ENCODE assay signal across 8 mouse cellular contexts in the genomic region with DNA sequence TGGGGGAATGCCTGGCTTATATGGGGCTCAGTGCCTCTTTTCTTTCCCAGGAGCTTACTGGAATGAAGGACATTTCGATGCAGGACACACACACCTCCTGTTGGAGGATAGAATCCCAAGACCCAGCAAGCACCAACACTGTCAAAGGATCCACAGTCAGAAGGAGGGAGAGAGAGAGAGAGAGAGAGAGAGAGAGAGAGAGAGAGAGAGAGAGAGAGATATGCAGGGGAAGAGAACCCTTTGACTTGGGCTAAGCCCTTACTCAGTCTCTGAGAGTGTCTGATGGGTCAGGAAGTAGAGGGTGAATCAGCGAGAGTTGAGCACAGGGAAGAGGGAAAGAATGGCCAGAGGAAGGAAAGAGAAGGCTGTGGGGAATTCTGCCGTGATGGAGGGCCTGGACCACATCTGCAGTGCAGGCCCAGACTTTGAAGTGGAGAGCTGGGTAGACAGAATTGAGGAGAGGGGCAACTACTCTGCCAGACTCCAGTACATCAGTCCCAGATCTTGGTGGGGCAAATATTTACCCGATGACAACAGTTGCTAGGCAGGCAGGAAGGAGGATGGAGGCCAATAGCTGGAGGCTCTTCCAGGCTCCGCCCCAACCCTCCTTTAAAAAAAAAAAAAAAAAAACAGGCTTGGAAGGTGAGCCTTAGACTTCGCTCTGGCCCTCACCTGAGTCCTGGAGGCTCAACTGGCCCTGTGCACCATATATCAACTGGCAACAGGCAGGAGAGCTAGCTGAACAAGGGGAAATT. TPM values are rescaled to one million over a fixed set of nuclear protein-coding genes. Genes with fewer than 3 reads are reported as not detected.
DNase-seq lines count a peak whose midpoint lies in the region; ATAC-seq and TF ChIP-seq lines count a peak whose summit lies in the region.
"Had no signal": no experiment of that assay in that cellular context is flagged by ENCODE, and none has a peak within 500 bp of the region (broad histone marks: within the 10 kb centered on the region; RNA-seq: fewer than 3 reads in every experiment).

No protein-coding gene starts in this region.

- 48% methylated on average over 6 of the region's 6 CpGs for WGBS in liver, embryonic 11.5 days
- WGBS in liver, embryonic 12.5 days (ENCODE audit: insufficient replicate concordance) = 44% methylated on average over 6 of the region's 6 CpGs
- 38% methylated on average over 6 of the region's 6 CpGs for WGBS in intestine, embryonic 16.5 days

- TF ChIP-seq POLR2A in brain, embryonic 14.5 days (IDR thresholded peaks at IDR 0.05; ENCODE audit: borderline replicate concordance, extremely low read depth, insufficient read depth, insufficient read length, poor library complexity, severe bottlenecking) = no peak

- TF ChIP-seq CTCF in brain, embryonic 14.5 days (IDR thresholded peaks at IDR 0.05; ENCODE audit: borderline replicate concordance, extremely low read depth, insufficient read depth, insufficient read length) = no peak

- H3K9ac ChIP-seq in liver, embryonic 11.5 days (ENCODE audit: low read depth, low read length) = no peak overlapping the region
- H3K9ac ChIP-seq in liver, embryonic 12.5 days = no peak overlapping the region
- H3K9ac ChIP-seq in intestine, embryonic 16.5 days (ENCODE audit: low read depth, low read length) = peak overlapping the region; percentile 37
- H3K9ac ChIP-seq: liver, embryonic 15.5 days had no signal

- H3K27ac ChIP-seq in liver, embryonic 11.5 days (ENCODE audit: low read depth, low read length) = no peak overlapping the region
- H3K27ac ChIP-seq in liver, embryonic 12.5 days = no peak overlapping the region
- H3K27ac ChIP-seq in intestine, embryonic 16.5 days (ENCODE audit: low read length) = peak overlapping the region; percentile 78
- H3K27ac ChIP-seq: liver, embryonic 15.5 days had no signal

- H3K36me3 ChIP-seq in liver, embryonic 11.5 days (ENCODE audit: control insufficient read depth, insufficient read depth, low read length) = no peaks in the 10 kb centered on the region
- H3K36me3 ChIP-seq in liver, embryonic 12.5 days = no peaks in the 10 kb centered on the region
- no peaks in the 10 kb centered on the region for H3K36me3 ChIP-seq in intestine, embryonic 16.5 days (ENCODE audit: control insufficient read depth, insufficient read depth, low read length)
- H3K36me3 ChIP-seq in splenic B cell, adult 2 months (ENCODE audit: control insufficient read depth, insufficient read depth, low read length, poor library complexity, severe bottlenecking) = no peaks in the 10 kb centered on the region
- H3K36me3 ChIP-seq: liver, embryonic 15.5 days had no signal

- no peak for DNase-seq in liver, embryonic 11.5 days (ENCODE audit: low spot score)
- peak; percentile 49 for DNase-seq in brain, embryonic 14.5 days (ENCODE audit: low read depth)
- peak; percentile 49 for DNase-seq in splenic B cell, adult 2 months (ENCODE audit: low read depth, low spot score)
- no peak for DNase-seq in right cerebral cortex, postnatal 10 days (ENCODE audit: low spot score in 2 of 2)
- DNase-seq in thymus, postnatal 0 days (ENCODE audit: low spot score) = no peak

- no peaks in the 10 kb centered on the region for H3K27me3 ChIP-seq in liver, embryonic 11.5 days (replicated peaks; ENCODE audit: control insufficient read depth, insufficient read depth, low read length)
- H3K27me3 ChIP-seq in liver, embryonic 12.5 days (replicated peaks) = peaks cover 20% of the 10 kb centered on the region
- no peaks in the 10 kb centered on the region for H3K27me3 ChIP-seq in intestine, embryonic 16.5 days (replicated peaks; ENCODE audit: control insufficient read depth, insufficient read depth, low read length)
- H3K27me3 ChIP-seq in splenic B cell, adult 2 months (ENCODE audit: control insufficient read depth, insufficient read depth, low read length, poor library complexity, severe bottlenecking) = no peaks in the 10 kb centered on the region

- no peaks in the 10 kb centered on the region for H3K9me3 ChIP-seq in liver, embryonic 11.5 days (ENCODE audit: control insufficient read depth, low read length)
- H3K9me3 ChIP-seq in liver, embryonic 12.5 days (replicated peaks) = no peaks in the 10 kb centered on the region
- no peaks in the 10 kb centered on the region for H3K9me3 ChIP-seq in intestine, embryonic 16.5 days (ENCODE audit: control insufficient read depth, low read length)
- H3K9me3 ChIP-seq: liver, embryonic 15.5 days had no signal

- peaks cover 46% of the 10 kb centered on the region for H3K4me1 ChIP-seq in liver, embryonic 11.5 days (replicated peaks; ENCODE audit: control insufficient read depth, insufficient read depth, low read length)
- peaks cover 71% of the 10 kb centered on the region for H3K4me1 ChIP-seq in liver, embryonic 12.5 days
- H3K4me1 ChIP-seq in intestine, embryonic 16.5 days (ENCODE audit: control insufficient read depth, insufficient read depth, low read length) = peaks cover 48% of the 10 kb centered on the region

- peak overlapping the region; percentile 6; the same call in 1 of the 2 replicates for H3K4me2 ChIP-seq in liver, embryonic 11.5 days
- no peak overlapping the region for H3K4me2 ChIP-seq in liver, embryonic 12.5 days
- H3K4me2 ChIP-seq in intestine, embryonic 16.5 days (ENCODE audit: low read depth, low read length) = no peak overlapping the region
- H3K4me2 ChIP-seq: liver, embryonic 15.5 days had no signal

- no peak overlapping the region for H3K4me3 ChIP-seq in liver, embryonic 11.5 days (ENCODE audit: low read depth, low read length)
- H3K4me3 ChIP-seq in liver, embryonic 12.5 days = no peak overlapping the region
- no peak overlapping the region for H3K4me3 ChIP-seq in intestine, embryonic 16.5 days (ENCODE audit: low read length)
- H3K4me3 ChIP-seq: liver, embryonic 15.5 days had no signal

- no peak for ATAC-seq in liver, embryonic 11.5 days (replicated peaks; ENCODE audit: low FRiP score)
- ATAC-seq in liver, embryonic 12.5 days = no peak
- peak; percentile 8; the same call in 1 of the 2 replicates for ATAC-seq in intestine, embryonic 16.5 days

RNA-seq across cellular contexts. Expression of gene Lmna, which starts 2.6 kb away (rescaled TPM):
- 155 and 157 TPM in 2 replicates for polyA plus RNA-seq in liver, embryonic 11.5 days (2014; fragmentation: Nextera tagmentation; extraction: Ambion mirVana)
- polyA plus RNA-seq in liver, embryonic 12.5 days (2016; fragmentation: Nextera tagmentation; extraction: Ambion mirVana) = 189 TPM in 2 replicates
- polyA plus RNA-seq in brain, embryonic 14.5 days (2012; rRNA removed) = 33.2 and 39.5 TPM in 2 replicates
- 126 and 127 TPM in 2 replicates for polyA plus RNA-seq in intestine, embryonic 16.5 days (2015; fragmentation: Nextera tagmentation; extraction: Ambion mirVana)
- 40.6 and 43.8 TPM in 2 replicates for polyA plus RNA-seq in thymus, postnatal 0 days (2015; fragmentation: Nextera tagmentation; extraction: Ambion mirVana)

RNA-seq across cellular contexts. Expression of gene Mex3a, which starts 19.9 kb away (rescaled TPM):
- polyA plus RNA-seq in liver, embryonic 11.5 days (2014; fragmentation: Nextera tagmentation; extraction: Ambion mirVana) = 9.4 and 10.2 TPM in 2 replicates
- 2.8 and 3.1 TPM in 2 replicates for polyA plus RNA-seq in liver, embryonic 12.5 days (2016; fragmentation: Nextera tagmentation; extraction: Ambion mirVana)
- 93.2 and 103 TPM in 2 replicates for polyA plus RNA-seq in brain, embryonic 14.5 days (2012; rRNA removed)
- polyA plus RNA-seq in intestine, embryonic 16.5 days (2015; fragmentation: Nextera tagmentation; extraction: Ambion mirVana) = 6.5 and 7.3 TPM in 2 replicates
- polyA plus RNA-seq in thymus, postnatal 0 days (2015; fragmentation: Nextera tagmentation; extraction: Ambion mirVana) = 8.1 and 10.3 TPM in 2 replicates

RNA-seq across cellular contexts. Expression of gene Rab25, which starts 35.8 kb away (rescaled TPM):
- 1.1 and 1.2 TPM in 2 replicates for polyA plus RNA-seq in liver, embryonic 11.5 days (2014; fragmentation: Nextera tagmentation; extraction: Ambion mirVana)
- polyA plus RNA-seq in liver, embryonic 12.5 days (2016; fragmentation: Nextera tagmentation; extraction: Ambion mirVana) = 0.70 TPM in 1 of 2 replicates, not detected in the other
- polyA plus RNA-seq in brain, embryonic 14.5 days (2012; rRNA removed) = 1.7 and 2.4 TPM in 2 replicates
- 102 and 109 TPM in 2 replicates for polyA plus RNA-seq in intestine, embryonic 16.5 days (2015; fragmentation: Nextera tagmentation; extraction: Ambion mirVana)
- 2.7 and 3.5 TPM in 2 replicates for polyA plus RNA-seq in thymus, postnatal 0 days (2015; fragmentation: Nextera tagmentation; extraction: Ambion mirVana)
- polyA plus RNA-seq: liver, embryonic 15.5 days had no signal

RNA-seq across cellular contexts. Expression of gene Lamtor2, which starts 40.6 kb away (rescaled TPM):
- 111 and 120 TPM in 2 replicates for polyA plus RNA-seq in liver, embryonic 11.5 days (2014; fragmentation: Nextera tagmentation; extraction: Ambion mirVana)
- polyA plus RNA-seq in liver, embryonic 12.5 days (2016; fragmentation: Nextera tagmentation; extraction: Ambion mirVana) = 101 and 102 TPM in 2 replicates
- 121 and 122 TPM in 2 replicates for polyA plus RNA-seq in brain, embryonic 14.5 days (2012; rRNA removed)
- 244 and 256 TPM in 2 replicates for polyA plus RNA-seq in intestine, embryonic 16.5 days (2015; fragmentation: Nextera tagmentation; extraction: Ambion mirVana)
- polyA plus RNA-seq in thymus, postnatal 0 days (2015; fragmentation: Nextera tagmentation; extraction: Ambion mirVana) = 150 and 153 TPM in 2 replicates

RNA-seq across cellular contexts. Expression of gene Ubqln4, which starts 41.2 kb away (rescaled TPM):
- 65.8 and 67.7 TPM in 2 replicates for polyA plus RNA-seq in liver, embryonic 11.5 days (2014; fragmentation: Nextera tagmentation; extraction: Ambion mirVana)
- polyA plus RNA-seq in liver, embryonic 12.5 days (2016; fragmentation: Nextera tagmentation; extraction: Ambion mirVana) = 37.9 and 39.5 TPM in 2 replicates
- polyA plus RNA-seq in brain, embryonic 14.5 days (2012; rRNA removed) = 108 and 113 TPM in 2 replicates
- polyA plus RNA-seq in intestine, embryonic 16.5 days (2015; fragmentation: Nextera tagmentation; extraction: Ambion mirVana) = 37.2 and 38.9 TPM in 2 replicates
- polyA plus RNA-seq in thymus, postnatal 0 days (2015; fragmentation: Nextera tagmentation; extraction: Ambion mirVana) = 14.6 and 16.2 TPM in 2 replicates

Comparison
In these comparisons a context has a peak if more than half of its experiments do, and no peak if none do; other contexts are left out.
1. DNase-seq: peak in brain, embryonic 14.5 days (single experiment) and splenic B cell, adult 2 months (single experiment); none in liver, embryonic 11.5 days (single experiment), right cerebral cortex, postnatal 10 days (0 of 2) and thymus, postnatal 0 days (single experiment).
2. RNA of gene Rab25, which starts 35.8 kb away (polyA plus RNA-seq): 102 to 109 TPM in intestine, embryonic 16.5 days; 2.7 to 3.5 TPM in thymus, postnatal 0 days, 1.7 to 2.4 TPM in brain, embryonic 14.5 days, 1.1 to 1.2 TPM in liver, embryonic 11.5 days and 0.70 TPM in liver, embryonic 12.5 days; every median in the first group is over 10 times any median in the second.